Mouse (Mus musculus) intestine, embryonic 16.5 days (tissue): ENCODE results near the gene Dnase1l1. TPM values are rescaled to one million over a fixed set of nuclear protein-coding genes. Genes with fewer than 3 reads are reported as not detected.

Experiments
- ATAC-seq: fragments of 200-750 bp; cut with Nextera tagmentation; 2 replicates; pipeline ENCODE4 v1.8.0; 2017; ENCODE audit warnings: moderate TSS enrichment, moderate library complexity
- H3K27ac ChIP-seq: fragments of 300-500 bp; sonication (generic); 2 replicates; pipeline ENCODE4 v1.5.1; 2014; ENCODE audit warnings: mild to moderate bottlenecking, low read length
- H3K27me3 ChIP-seq: fragments of 300-500 bp; sonication (generic); replicated peaks from 2 replicates; pipeline ENCODE4 v1.6.1; 2014; ENCODE audit warnings: low read length, control low read depth, mixed read lengths; ENCODE audit not compliant: control insufficient read depth, insufficient read depth
- H3K36me3 ChIP-seq: fragments of 300-500 bp; sonication (generic); 2 replicates; pipeline ENCODE4 v1.6.1; 2014; ENCODE audit warnings: low read length, control low read depth; ENCODE audit not compliant: control insufficient read depth, insufficient read depth
- H3K4me1 ChIP-seq: fragments of 300-500 bp; sonication (generic); 2 replicates; pipeline ENCODE4 v1.6.1; 2014; ENCODE audit warnings: low read length, control low read depth, mixed read lengths; ENCODE audit not compliant: control insufficient read depth, insufficient read depth
- H3K4me2 ChIP-seq: fragments of 300-500 bp; sonication (generic); 2 replicates; pipeline ENCODE4 v1.6.1; 2014; ENCODE audit warnings: low read depth, low read length, control low read depth
- H3K4me3 ChIP-seq: fragments of 300-500 bp; sonication (generic); 2 replicates; pipeline ENCODE4 v1.5.1; 2014; ENCODE audit warnings: mild to moderate bottlenecking, low read length
- H3K9ac ChIP-seq: fragments of 300-500 bp; sonication (generic); 2 replicates; pipeline ENCODE4 v1.6.1; 2014; ENCODE audit warnings: low read depth, low read length
- H3K9me3 ChIP-seq: fragments of 300-500 bp; sonication (generic); 2 replicates; pipeline ENCODE4 v1.6.1; 2016; ENCODE audit warnings: low read length, control low read depth; ENCODE audit not compliant: control insufficient read depth
- WGBS: fragments of 180-500 bp; shearing (Covaris S2); extraction: QIAGEN DNeasy Blood & Tissue Kit; methylation state at CpG from one replicate; pipeline ENCODE4 v1.1.7; 2014; 5-methylcytosine and 5-hydroxymethylcytosine counted together
- polyA plus RNA-seq: library from polyadenylated mRNA; unstranded; fragments of >200 nt; fragmentation: Nextera tagmentation; extraction: Ambion mirVana; gene quantifications from 2 replicates; pipeline ENCODE4 v1.2.1, GENCODE M21; 2015

Dnase1l1 gene
- polyA plus RNA-seq, 1 experiment from 2014 or later: 14.5 TPM

GRCm38 (mm10) chrX:74246213-74246681 is 35.9 kb downstream of the Dnase1l1 start:
- Histone ChIP-seq H3K4me1 (peaks cover 8% of the 10 kb centered on the region), H3K4me3 (peak overlapping the region; percentile 56), H3K27ac (peak overlapping the region; percentile 80), H3K9ac (peak overlapping the region; percentile 69), H3K4me2 (peak overlapping the region; percentile 57), H3K27me3 (no peaks in the 10 kb centered on the region), H3K9me3 (no peaks in the 10 kb centered on the region), H3K36me3 (no peaks in the 10 kb centered on the region)
- 20% methylated on average over 34 of the region's 38 CpGs for WGBS
- peak; percentile 88 for ATAC-seq

- 25% methylated on average over 21 of the region's 21 CpGs for WGBS
- no peaks in the 10 kb centered on the region for H3K9me3 ChIP-seq
- H3K27ac ChIP-seq: peak overlapping the region; percentile 80
- H3K36me3 ChIP-seq: no peaks in the 10 kb centered on the region
- peak overlapping the region; percentile 57 for H3K4me2 ChIP-seq
- peak overlapping the region; percentile 69 for H3K9ac ChIP-seq
- H3K27me3 ChIP-seq: no peaks in the 10 kb centered on the region
- ATAC-seq: peak; percentile 31
- peak overlapping the region; percentile 56 for H3K4me3 ChIP-seq
- H3K4me1 ChIP-seq: peaks cover 8% of the 10 kb centered on the region
Measured at GRCm38 (mm10) chrX:74245687-74246086, 36.5 kb downstream of the Dnase1l1 start.

- Histone ChIP-seq H3K4me3 (peak overlapping the region; percentile 56), H3K9ac (peak overlapping the region; percentile 69), H3K27me3 (no peaks in the 10 kb centered on the region), H3K27ac (peak overlapping the region; percentile 80), H3K36me3 (peaks cover 3% of the 10 kb centered on the region; the same call in 1 of the 2 replicates), H3K4me1 (peaks cover 8% of the 10 kb centered on the region), H3K4me2 (peak overlapping the region; percentile 57), H3K9me3 (no peaks in the 10 kb centered on the region)
- no peak for ATAC-seq
- WGBS: 25% methylated on average over 1 of the region's 1 CpGs
Measured at GRCm38 (mm10) chrX:74245107-74245506, 37.0 kb downstream of the Dnase1l1 start.

- H3K4me1 ChIP-seq: peaks cover 8% of the 10 kb centered on the region
- H3K27me3 ChIP-seq: no peaks in the 10 kb centered on the region
- peak overlapping the region; percentile 56 for H3K4me3 ChIP-seq
- H3K9me3 ChIP-seq: no peaks in the 10 kb centered on the region
- H3K9ac ChIP-seq: peak overlapping the region; percentile 69
- H3K27ac ChIP-seq: peak overlapping the region; percentile 80
- peaks cover 6% of the 10 kb centered on the region; the same call in 1 of the 2 replicates for H3K36me3 ChIP-seq
- WGBS: 13% methylated on average over 2 of the region's 3 CpGs
- ATAC-seq: peak; percentile 31
- H3K4me2 ChIP-seq: peak overlapping the region; percentile 46
Measured at GRCm38 (mm10) chrX:74244614-74245083, 37.5 kb downstream of the Dnase1l1 start.

GRCm38 (mm10) chrX:74243807-74244206 is 38.3 kb downstream of the Dnase1l1 start:
- H3K4me3 ChIP-seq: peak overlapping the region; percentile 56
- peak overlapping the region; percentile 46 for H3K4me2 ChIP-seq
- H3K36me3 ChIP-seq: peaks cover 6% of the 10 kb centered on the region; the same call in 1 of the 2 replicates
- H3K4me1 ChIP-seq: peaks cover 6% of the 10 kb centered on the region
- no peaks in the 10 kb centered on the region for H3K27me3 ChIP-seq
- no peaks in the 10 kb centered on the region for H3K9me3 ChIP-seq
- H3K9ac ChIP-seq: peak overlapping the region; percentile 69
- ATAC-seq: no peak
- 44% methylated on average over 3 of the region's 3 CpGs for WGBS
- H3K27ac ChIP-seq: peak overlapping the region; percentile 66

GRCm38 (mm10) chrX:74243396-74243795 is 38.7 kb downstream of the Dnase1l1 start:
- H3K27me3 ChIP-seq: no peaks in the 10 kb centered on the region
- H3K4me2 ChIP-seq: peak overlapping the region; percentile 46
- H3K4me3 ChIP-seq: peak overlapping the region; percentile 56
- WGBS: 83% methylated on average over 2 of the region's 2 CpGs
- peaks cover 6% of the 10 kb centered on the region; the same call in 1 of the 2 replicates for H3K36me3 ChIP-seq
- peaks cover 6% of the 10 kb centered on the region for H3K4me1 ChIP-seq
- no peaks in the 10 kb centered on the region for H3K9me3 ChIP-seq
- H3K27ac ChIP-seq: no peak overlapping the region
- H3K9ac ChIP-seq: peak overlapping the region; percentile 69
- ATAC-seq: no peak

- no peak overlapping the region for H3K9ac ChIP-seq
- no peak overlapping the region for H3K27ac ChIP-seq
- WGBS: 94% methylated on average over 4 of the region's 4 CpGs
- H3K27me3 ChIP-seq: no peaks in the 10 kb centered on the region
- H3K4me2 ChIP-seq: no peak overlapping the region
- no peak overlapping the region for H3K4me3 ChIP-seq
- no peak for ATAC-seq
- H3K4me1 ChIP-seq: peaks cover 6% of the 10 kb centered on the region
- H3K9me3 ChIP-seq: no peaks in the 10 kb centered on the region
- H3K36me3 ChIP-seq: peaks cover 6% of the 10 kb centered on the region
Measured at GRCm38 (mm10) chrX:74240332-74240731, 41.8 kb downstream of the Dnase1l1 start.

GRCm38 (mm10) chrX:74233196-74233595 is 48.9 kb downstream of the Dnase1l1 start:
- Histone ChIP-seq H3K4me2 (no peak overlapping the region), H3K4me1 (no peaks in the 10 kb centered on the region), H3K9ac (no peak overlapping the region), H3K27me3 (no peaks in the 10 kb centered on the region), H3K36me3 (no peaks in the 10 kb centered on the region; the same call in 1 of the 2 replicates), H3K9me3 (no peaks in the 10 kb centered on the region), H3K4me3 (no peak overlapping the region), H3K27ac (no peak overlapping the region)
- 91% methylated on average over 5 of the region's 5 CpGs for WGBS
- no peak for ATAC-seq

- Histone ChIP-seq H3K9ac (no peak overlapping the region), H3K27ac (no peak overlapping the region), H3K9me3 (no peaks in the 10 kb centered on the region), H3K4me1 (no peaks in the 10 kb centered on the region), H3K36me3 (no peaks in the 10 kb centered on the region), H3K4me3 (no peak overlapping the region), H3K4me2 (no peak overlapping the region), H3K27me3 (no peaks in the 10 kb centered on the region)
- WGBS: 63% methylated on average over 1 of the region's 1 CpGs
- ATAC-seq: no peak
Measured at GRCm38 (mm10) chrX:74230038-74230437, 52.1 kb downstream of the Dnase1l1 start.
